Mouse (Mus musculus): ENCODE measurements around the gene Fbxo2. TPM values are rescaled to one million over a fixed set of nuclear protein-coding genes. Genes with fewer than 3 reads are reported as not detected.

Fbxo2 gene
- 0.05 and 0.06 TPM in 2 replicates for polyA plus RNA-seq (2012; rRNA removed)

GRCm38 (mm10) chr4:148160436-148161390, at the start of gene Fbxo2, which contains the start of gene Fbxo44:
Gene Fbxo2 (plus strand): TSS chr4:148160621.
Gene Fbxo44 (minus strand): TSS chr4:148160482.

DNA sequence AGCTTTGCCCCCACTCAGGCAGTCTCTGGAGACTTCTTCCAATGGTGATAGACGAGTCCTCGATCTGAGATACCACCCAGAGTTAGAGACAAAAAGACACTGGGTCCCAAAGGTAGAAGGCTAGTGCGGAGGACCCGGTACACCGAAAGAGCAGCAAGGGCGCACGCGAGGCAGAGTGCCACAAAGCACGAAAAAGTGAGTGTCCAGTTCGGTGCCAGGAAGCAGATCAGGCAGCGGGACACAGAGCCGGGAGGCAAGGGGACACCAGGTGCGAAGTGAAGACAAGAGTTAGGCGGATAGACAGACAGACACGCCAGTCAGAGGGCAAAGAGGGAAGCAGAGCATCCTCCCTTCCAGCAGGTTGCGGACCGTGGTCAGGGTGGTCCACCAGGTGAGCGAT, 30.3 kb upstream of the Fbxo2 start, which contains the start of gene Mad2l2:
TSS of gene Mad2l2 (plus strand) at position 252 of the 400 bp plus-strand sequence.

DNA sequence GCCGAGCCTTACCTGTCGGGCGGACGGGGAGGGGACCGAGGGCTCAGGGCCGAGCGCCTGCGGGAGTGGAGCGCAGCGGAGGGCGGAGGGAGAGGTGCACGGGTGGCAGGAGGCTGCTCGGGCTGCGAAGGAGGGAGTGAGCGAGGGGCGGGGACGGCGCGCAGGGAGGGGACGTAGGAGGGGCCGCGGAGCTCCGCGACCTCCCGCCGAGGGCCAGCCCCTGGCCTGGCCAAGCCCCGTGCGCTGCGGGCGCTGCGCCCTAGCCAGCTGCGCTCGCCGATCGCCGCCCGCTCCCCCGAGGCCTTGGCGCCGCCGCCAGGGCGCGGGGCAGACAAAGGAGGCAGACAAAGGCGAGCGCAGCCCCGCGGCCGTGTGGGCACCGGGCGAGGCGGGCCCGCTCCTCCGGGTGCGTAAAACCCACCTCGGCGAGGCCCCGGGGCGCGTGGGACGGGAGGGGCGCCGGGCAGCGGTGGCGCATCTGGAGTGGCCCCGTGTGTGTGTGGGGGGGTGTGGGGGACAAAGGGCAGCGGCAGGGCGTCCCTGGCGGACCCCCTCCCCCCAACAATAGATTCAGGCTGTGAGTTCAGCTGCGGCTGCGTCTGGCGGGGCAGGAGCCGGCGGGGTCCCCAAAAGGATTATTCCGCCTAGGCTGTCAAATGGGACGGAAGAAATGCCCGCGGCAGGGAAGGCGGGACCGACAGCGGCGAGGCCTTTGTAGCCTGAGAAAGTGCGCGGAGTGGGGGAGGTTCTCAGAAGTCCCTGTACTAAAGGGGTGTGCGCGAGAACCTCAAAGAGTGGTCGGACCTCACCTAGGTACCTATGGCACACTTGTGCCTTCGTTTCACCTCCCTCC, 29.6 kb upstream of the Fbxo2 start, which contains the start of gene Draxin:
TSS of gene Draxin (minus strand) at position 138 of the 853 bp plus-strand sequence.

DNA sequence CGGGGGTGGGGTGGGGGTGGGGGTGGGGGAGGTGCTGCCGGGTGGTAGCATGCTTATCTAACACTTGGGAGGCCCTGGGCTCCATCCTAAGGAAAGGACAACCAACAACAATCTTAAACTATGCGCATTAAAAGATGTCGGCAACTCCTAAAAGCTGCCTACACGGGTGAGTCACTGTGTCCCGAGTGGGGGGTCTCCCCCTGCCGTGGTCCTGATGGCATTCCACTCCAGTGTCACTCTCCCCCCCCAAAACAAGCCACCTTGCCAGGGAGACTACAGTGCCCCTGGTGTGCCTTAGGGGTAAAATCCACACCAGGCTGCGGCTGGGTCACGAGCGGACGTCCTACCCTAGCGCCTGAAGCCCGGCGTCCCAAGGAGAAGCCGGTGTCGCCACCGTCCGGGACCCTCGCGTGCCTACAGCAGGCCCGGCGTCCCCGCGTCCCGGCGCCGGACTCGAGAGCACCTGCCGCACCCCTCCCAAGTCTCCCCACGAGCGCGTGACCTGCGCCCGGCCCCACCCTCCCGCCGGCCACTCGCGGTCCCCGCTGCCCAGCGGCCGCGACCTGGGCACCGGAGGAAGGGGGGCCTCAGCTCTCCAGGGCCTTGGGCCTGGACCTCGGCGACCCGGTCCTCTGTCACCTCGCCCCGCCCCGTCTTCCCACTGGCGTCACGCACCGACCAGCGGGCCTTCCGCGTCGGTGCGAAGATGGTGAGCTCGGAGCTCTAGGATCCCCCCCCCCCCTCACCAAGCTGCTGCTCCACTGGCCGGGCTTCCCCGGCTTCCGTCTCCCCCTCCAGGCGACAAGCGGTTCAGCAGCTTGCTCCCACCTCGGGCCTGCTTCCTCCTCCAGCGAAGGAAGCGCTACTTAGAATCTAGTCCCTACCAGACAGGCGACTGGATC, 8.9 kb upstream of the Fbxo2 start, which contains the start of gene Fbxo6:
TSS of gene Fbxo6 (minus strand) at position 874 of the 902 bp plus-strand sequence.

Other genes starting within 250 kb of the Fbxo2 start
- gene Plod1, start 223.9 kb upstream of the Fbxo2 start, polyA plus RNA-seq (2012; rRNA removed): 13.3 and 15.0 TPM in 2 replicates
- 15.9 and 18.1 TPM in 2 replicates for gene 2510039O18Rik, start 219.7 kb upstream of the Fbxo2 start, polyA plus RNA-seq (2012; rRNA removed)
- not detected in 2 replicates for gene Nppb, start 174.8 kb upstream of the Fbxo2 start, polyA plus RNA-seq (2012; rRNA removed)
- gene Nppa, start 159.9 kb upstream of the Fbxo2 start, polyA plus RNA-seq (2012; rRNA removed): 0.03 TPM in 1 of 2 replicates, not detected in the other
- 2.5 and 2.7 TPM in 2 replicates for gene Clcn6, start 121.8 kb upstream of the Fbxo2 start, polyA plus RNA-seq (2012; rRNA removed)
- 9.1 and 10.2 TPM in 2 replicates for gene Mthfr, start 121.5 kb upstream of the Fbxo2 start, polyA plus RNA-seq (2012; rRNA removed)
- 3.4 and 4.0 TPM in 2 replicates for gene Agtrap, start 72.6 kb upstream of the Fbxo2 start, polyA plus RNA-seq (2012; rRNA removed)
- gene Mad2l2, start 30.2 kb upstream of the Fbxo2 start, polyA plus RNA-seq (2012; rRNA removed): 8.2 and 9.5 TPM in 2 replicates
- gene Draxin, start 29.9 kb upstream of the Fbxo2 start, polyA plus RNA-seq (2012; rRNA removed): 0.16 and 0.21 TPM in 2 replicates
- gene Fbxo6, start 8.5 kb upstream of the Fbxo2 start, polyA plus RNA-seq (2012; rRNA removed): 7.1 and 7.8 TPM in 2 replicates
- gene Fbxo44, start 139 bp upstream of the Fbxo2 start, polyA plus RNA-seq (2012; rRNA removed): 1.0 and 1.1 TPM in 2 replicates
- gene Disp3, start 127.3 kb downstream of the Fbxo2 start, polyA plus RNA-seq (2012; rRNA removed): 0.01 and 0.05 TPM in 2 replicates